Mouse (Mus musculus) liver, embryonic 15.5 days (tissue): ENCODE measurements at regions not wholly inside any gene's neighbourhood (a gene's known extent, or its start where the extent isn't known, plus 50 kb on each side); places are given as distances from the start of the nearest gene placed in this dataset.

Source experiments
- ATAC-seq: fragments of 200-750 bp; cut with Nextera tagmentation; 2 replicates; pipeline ENCODE4 v1.8.0; 2017; ENCODE audit warnings: moderate number of reproducible peaks, mild to moderate bottlenecking, moderate library complexity; ENCODE audit not compliant: insufficient read depth
- H3K27ac ChIP-seq: fragments of 300-500 bp; sonication (generic); replicated peaks from 2 replicates; pipeline ENCODE4 v1.5.1; 2015; ENCODE audit warnings: mild to moderate bottlenecking, inconsistent platforms
- H3K27me3 ChIP-seq: fragments of 300-500 bp; sonication (generic); 2 replicates; pipeline ENCODE4 v1.6.1; 2015; ENCODE audit warnings: mild to moderate bottlenecking, inconsistent platforms
- H3K36me3 ChIP-seq: fragments of 300-500 bp; sonication (generic); replicated peaks from 2 replicates; pipeline ENCODE4 v1.6.1; 2015; ENCODE audit warnings: moderate library complexity, mild to moderate bottlenecking, inconsistent platforms
- H3K4me1 ChIP-seq: fragments of 300-500 bp; sonication (generic); replicated peaks from 2 replicates; pipeline ENCODE4 v1.6.1; 2015; ENCODE audit warnings: inconsistent platforms
- H3K4me2 ChIP-seq: fragments of 300-500 bp; sonication (generic); 2 replicates; pipeline ENCODE4 v1.6.1; 2015; ENCODE audit warnings: moderate library complexity, mild to moderate bottlenecking, inconsistent platforms
- H3K4me3 ChIP-seq: fragments of 300-500 bp; sonication (generic); replicated peaks from 2 replicates; pipeline ENCODE4 v1.5.1; 2015; ENCODE audit warnings: mild to moderate bottlenecking, inconsistent platforms
- H3K9ac ChIP-seq: fragments of 300-500 bp; sonication (generic); 2 replicates; pipeline ENCODE4 v1.6.1; 2015; ENCODE audit warnings: moderate library complexity, mild to moderate bottlenecking, inconsistent platforms
- H3K9me3 ChIP-seq: fragments of 300-500 bp; sonication (generic); replicated peaks from 2 replicates; pipeline ENCODE4 v1.6.1; 2016; ENCODE audit warnings: inconsistent platforms
- WGBS: fragments of 180-500 bp; shearing (Covaris S2); methylation state at CpG from one replicate; pipeline ENCODE4 v1.1.7; 2015; ENCODE audit warnings: mixed read lengths; ENCODE audit not compliant: insufficient replicate concordance; 5-methylcytosine and 5-hydroxymethylcytosine counted together

GRCm38 (mm10) chr15:8865089-8865933 is 102.4 kb upstream of the Ranbp3l start:
- Histone ChIP-seq H3K4me2 (no peak overlapping the region), H3K27ac (no peak overlapping the region), H3K9me3 (no peaks in the 10 kb centered on the region), H3K27me3 (no peaks in the 10 kb centered on the region), H3K36me3 (no peaks in the 10 kb centered on the region), H3K4me1 (no peaks in the 10 kb centered on the region), H3K9ac (no peak overlapping the region), H3K4me3 (no peak overlapping the region)
- 58% methylated on average over 8 of the region's 8 CpGs for WGBS
- no peak for ATAC-seq

GRCm38 (mm10) chr15:8856419-8857084 is 111.2 kb upstream of the Ranbp3l start:
- no peaks in the 10 kb centered on the region for H3K27me3 ChIP-seq
- no peak overlapping the region for H3K4me2 ChIP-seq
- ATAC-seq, result no peak
- H3K27ac ChIP-seq, result no peak overlapping the region
- no peaks in the 10 kb centered on the region for H3K4me1 ChIP-seq
- H3K4me3 ChIP-seq, result no peak overlapping the region
- no peak overlapping the region for H3K9ac ChIP-seq
- H3K36me3 ChIP-seq, result no peaks in the 10 kb centered on the region
- 68% methylated on average over 11 of the region's 11 CpGs for WGBS
- H3K9me3 ChIP-seq, result no peaks in the 10 kb centered on the region

- Histone ChIP-seq H3K9ac (no peak overlapping the region), H3K4me2 (no peak overlapping the region), H3K9me3 (no peaks in the 10 kb centered on the region), H3K4me1 (no peaks in the 10 kb centered on the region), H3K27ac (no peak overlapping the region), H3K27me3 (no peaks in the 10 kb centered on the region), H3K36me3 (no peaks in the 10 kb centered on the region), H3K4me3 (no peak overlapping the region)
- no peak for ATAC-seq
- WGBS, result 73% methylated on average over 3 of the region's 3 CpGs
Measured at GRCm38 (mm10) chr15:8855511-8855910, 112.2 kb upstream of the Ranbp3l start.

GRCm38 (mm10) chr15:8854336-8854735 is 113.4 kb upstream of the Ranbp3l start:
- Histone ChIP-seq H3K9ac (no peak overlapping the region), H3K4me1 (no peaks in the 10 kb centered on the region), H3K4me2 (no peak overlapping the region), H3K9me3 (no peaks in the 10 kb centered on the region), H3K36me3 (no peaks in the 10 kb centered on the region), H3K27ac (no peak overlapping the region), H3K27me3 (no peaks in the 10 kb centered on the region), H3K4me3 (no peak overlapping the region)
- 61% methylated on average over 7 of the region's 7 CpGs for WGBS
- ATAC-seq, result no peak

GRCm38 (mm10) chr15:8850996-8851395 is 116.8 kb upstream of the Ranbp3l start:
- Histone ChIP-seq H3K36me3 (no peaks in the 10 kb centered on the region), H3K4me3 (no peak overlapping the region), H3K27me3 (no peaks in the 10 kb centered on the region), H3K9me3 (no peaks in the 10 kb centered on the region), H3K4me1 (no peaks in the 10 kb centered on the region), H3K9ac (no peak overlapping the region), H3K27ac (no peak overlapping the region), H3K4me2 (no peak overlapping the region)
- WGBS, result 84% methylated on average over 1 of the region's 1 CpGs
- no peak for ATAC-seq

GRCm38 (mm10) chr15:8849413-8849812 is 118.3 kb upstream of the Ranbp3l start:
- Histone ChIP-seq H3K4me2 (no peak overlapping the region), H3K9ac (no peak overlapping the region), H3K27me3 (no peaks in the 10 kb centered on the region), H3K4me1 (no peaks in the 10 kb centered on the region), H3K27ac (no peak overlapping the region), H3K9me3 (no peaks in the 10 kb centered on the region), H3K36me3 (no peaks in the 10 kb centered on the region), H3K4me3 (no peak overlapping the region)
- 62% methylated on average over 5 of the region's 5 CpGs for WGBS
- ATAC-seq, result no peak

GRCm38 (mm10) chr15:8842129-8842528 is 125.6 kb upstream of the Ranbp3l start:
- H3K27me3 ChIP-seq, result no peaks in the 10 kb centered on the region
- 40% methylated on average over 9 of the region's 9 CpGs for WGBS
- no peaks in the 10 kb centered on the region for H3K4me1 ChIP-seq

GRCm38 (mm10) chr15:8839462-8839861 is 128.3 kb upstream of the Ranbp3l start:
- H3K9me3 ChIP-seq, result no peaks in the 10 kb centered on the region
- H3K36me3 ChIP-seq, result no peaks in the 10 kb centered on the region
- H3K9ac ChIP-seq, result no peak overlapping the region
- H3K4me1 ChIP-seq, result no peaks in the 10 kb centered on the region
- no peak overlapping the region for H3K4me3 ChIP-seq
- WGBS, result 70% methylated on average over 1 of the region's 1 CpGs
- H3K4me2 ChIP-seq, result no peak overlapping the region
- ATAC-seq, result no peak
- H3K27me3 ChIP-seq, result no peaks in the 10 kb centered on the region
- no peak overlapping the region for H3K27ac ChIP-seq

More at GRCm38 (mm10) chr15:8842129-8842528, 125.6 kb upstream of the Ranbp3l start:
- Histone ChIP-seq H3K9ac (no peak overlapping the region), H3K36me3 (no peaks in the 10 kb centered on the region), H3K27ac (no peak overlapping the region), H3K4me3 (no peak overlapping the region), H3K4me2 (no peak overlapping the region), H3K9me3 (no peaks in the 10 kb centered on the region)
- ATAC-seq, result no peak

GRCm38 (mm10) chr15:8834151-8834550 is 123.6 kb upstream of the Slc1a3 start:
- Histone ChIP-seq H3K4me1 (no peaks in the 10 kb centered on the region), H3K9ac (no peak overlapping the region), H3K27ac (no peak overlapping the region), H3K9me3 (no peaks in the 10 kb centered on the region), H3K36me3 (no peaks in the 10 kb centered on the region), H3K4me2 (no peak overlapping the region), H3K27me3 (no peaks in the 10 kb centered on the region), H3K4me3 (no peak overlapping the region)
- 69% methylated on average over 4 of the region's 4 CpGs for WGBS
- ATAC-seq, result no peak

GRCm38 (mm10) chr15:8832970-8833369 is 122.4 kb upstream of the Slc1a3 start:
- no peak overlapping the region for H3K27ac ChIP-seq
- no peak overlapping the region for H3K9ac ChIP-seq
- H3K9me3 ChIP-seq, result no peaks in the 10 kb centered on the region
- no peaks in the 10 kb centered on the region for H3K27me3 ChIP-seq
- no peak overlapping the region for H3K4me2 ChIP-seq
- H3K4me3 ChIP-seq, result no peak overlapping the region
- no peaks in the 10 kb centered on the region for H3K36me3 ChIP-seq
- H3K4me1 ChIP-seq, result no peaks in the 10 kb centered on the region
- ATAC-seq, result no peak
- 38% methylated on average over 1 of the region's 1 CpGs for WGBS

- WGBS, result 50% methylated on average over 13 of the region's 13 CpGs
- H3K4me2 ChIP-seq, result no peak overlapping the region
- no peaks in the 10 kb centered on the region for H3K4me1 ChIP-seq
- H3K9me3 ChIP-seq, result no peaks in the 10 kb centered on the region
- H3K9ac ChIP-seq, result no peak overlapping the region
- H3K4me3 ChIP-seq, result no peak overlapping the region
- H3K36me3 ChIP-seq, result no peaks in the 10 kb centered on the region
- no peak for ATAC-seq
- no peak overlapping the region for H3K27ac ChIP-seq
- H3K27me3 ChIP-seq, result no peaks in the 10 kb centered on the region
Measured at GRCm38 (mm10) chr15:8831720-8832620, 121.4 kb upstream of the Slc1a3 start.
